Mouse (Mus musculus) frontal cortex, postnatal 36 days (tissue): ENCODE data around the gene Mlh3.

ENCODE experiments used
- DNase-seq, 2 experiments: peaks; one replicate each; pipeline ENCODE4 v3.0.0; 2022; ENCODE audit warnings: low spot score in 2 of 2

Gene Mlh3

DNA sequence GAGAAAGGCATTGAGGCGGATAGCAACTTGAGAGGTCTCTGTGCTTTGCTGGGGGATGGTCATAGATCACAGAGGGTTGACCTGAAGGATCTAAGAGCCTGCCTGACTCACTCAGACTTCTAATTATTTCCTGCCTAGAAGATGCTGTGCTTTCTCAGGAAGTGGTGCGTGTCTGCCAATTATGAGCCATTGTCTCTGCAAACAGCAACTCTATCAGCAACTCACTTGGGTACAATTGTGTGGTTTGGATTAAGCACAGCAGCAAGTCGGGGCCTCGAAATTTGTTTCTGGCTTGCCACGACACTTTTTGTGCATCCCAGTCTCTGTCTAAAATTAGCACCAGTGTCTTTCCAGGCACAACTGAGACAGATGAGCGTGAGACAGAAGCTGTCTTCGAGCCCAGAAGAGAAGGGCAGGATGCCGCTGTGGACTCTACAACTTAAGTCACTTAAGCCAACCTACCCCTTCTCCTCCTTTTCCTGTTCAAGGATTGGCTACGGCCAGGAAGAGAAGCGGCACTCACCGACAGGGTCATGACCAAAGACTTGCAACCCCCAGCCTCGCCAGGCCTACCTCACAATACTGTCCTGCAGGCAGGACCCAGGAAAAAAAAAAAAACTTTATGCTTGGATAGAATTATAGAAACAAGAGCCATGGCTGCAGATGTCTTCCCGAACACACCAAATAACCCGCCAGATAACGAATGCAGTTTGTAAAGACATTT is 42.4 kb downstream of the Mlh3 start:
- peak in 1 of 2 experiments; percentile 14 for DNase-seq

DNA sequence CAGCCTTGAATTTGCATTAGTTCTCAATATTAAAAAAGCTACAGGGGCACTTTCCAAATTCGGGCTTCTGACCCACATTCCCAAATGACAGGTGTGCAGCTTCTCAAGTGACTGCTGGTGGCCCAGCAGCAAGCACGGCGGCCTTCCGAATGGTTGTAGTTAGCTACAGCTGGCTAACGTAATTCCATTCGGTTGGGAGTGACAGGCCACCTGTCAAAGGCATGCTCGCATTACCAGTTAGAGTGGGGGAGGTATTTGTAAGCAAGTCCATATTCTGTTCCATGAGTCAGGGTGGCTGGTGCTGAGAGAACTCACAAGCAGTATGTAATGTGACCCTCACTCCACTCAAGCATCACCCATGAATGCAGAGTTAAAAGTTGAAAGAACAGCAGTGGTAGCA is 43.2 kb downstream of the Mlh3 start:
- no peak for DNase-seq

DNA sequence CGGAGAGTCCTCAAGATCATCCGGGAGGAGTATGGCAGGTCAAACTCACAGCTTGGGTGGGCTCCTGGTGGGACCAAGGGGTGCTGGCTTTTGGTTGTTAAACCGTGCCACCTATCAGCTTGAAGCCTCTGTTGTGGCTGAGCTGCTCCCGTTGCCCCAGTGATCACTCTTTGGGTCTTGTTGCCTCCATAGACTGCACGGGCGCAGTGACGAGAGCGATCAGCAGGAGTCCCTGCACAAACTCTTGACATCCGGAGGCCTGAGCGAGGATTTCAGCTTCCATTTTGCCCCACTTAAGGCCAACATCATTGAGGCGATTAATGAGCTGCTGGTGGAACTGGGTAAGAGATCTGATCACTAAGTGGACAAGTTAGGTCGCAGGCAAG is 50.5 kb downstream of the Mlh3 start:
- no peak for DNase-seq

DNA sequence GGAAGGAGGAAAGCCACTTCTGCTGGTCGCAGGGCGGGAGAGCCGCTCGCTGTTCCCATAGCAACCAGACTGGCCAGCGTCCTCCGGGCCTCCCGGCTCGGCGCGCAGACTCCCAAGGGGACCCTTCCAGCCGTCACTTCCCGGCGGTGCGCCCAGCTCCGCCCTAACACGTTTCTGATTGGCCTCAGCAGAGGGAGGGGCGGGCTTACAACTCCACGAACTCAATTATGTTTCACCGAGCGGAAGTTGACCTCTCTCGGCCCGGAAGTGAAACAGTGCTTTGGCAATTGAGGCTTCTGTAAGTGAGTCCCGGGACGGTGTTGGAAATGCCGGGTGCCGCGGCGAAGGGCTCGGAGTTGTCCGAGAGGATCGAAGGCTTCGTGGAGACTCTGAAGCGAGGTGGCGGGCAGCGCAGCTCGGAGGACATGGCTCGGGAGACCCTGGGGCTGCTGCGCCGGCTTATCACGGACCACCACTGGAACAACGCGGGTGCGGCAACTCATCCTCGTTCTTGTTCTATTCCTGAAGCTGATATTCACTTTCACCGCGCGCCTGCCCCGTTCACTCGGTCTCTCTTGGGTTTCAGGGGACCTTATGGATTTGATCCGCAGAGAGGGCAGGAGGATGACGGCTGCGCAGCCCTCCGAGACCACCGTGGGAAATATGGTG is 51.0 kb downstream of the Mlh3 start, which contains the start of gene Eif2b2:
Gene Eif2b2, plus strand, starts transcription at position 246 of the 669 bp plus-strand sequence.
- DNase-seq = peak; percentile 98 to 99

DNA sequence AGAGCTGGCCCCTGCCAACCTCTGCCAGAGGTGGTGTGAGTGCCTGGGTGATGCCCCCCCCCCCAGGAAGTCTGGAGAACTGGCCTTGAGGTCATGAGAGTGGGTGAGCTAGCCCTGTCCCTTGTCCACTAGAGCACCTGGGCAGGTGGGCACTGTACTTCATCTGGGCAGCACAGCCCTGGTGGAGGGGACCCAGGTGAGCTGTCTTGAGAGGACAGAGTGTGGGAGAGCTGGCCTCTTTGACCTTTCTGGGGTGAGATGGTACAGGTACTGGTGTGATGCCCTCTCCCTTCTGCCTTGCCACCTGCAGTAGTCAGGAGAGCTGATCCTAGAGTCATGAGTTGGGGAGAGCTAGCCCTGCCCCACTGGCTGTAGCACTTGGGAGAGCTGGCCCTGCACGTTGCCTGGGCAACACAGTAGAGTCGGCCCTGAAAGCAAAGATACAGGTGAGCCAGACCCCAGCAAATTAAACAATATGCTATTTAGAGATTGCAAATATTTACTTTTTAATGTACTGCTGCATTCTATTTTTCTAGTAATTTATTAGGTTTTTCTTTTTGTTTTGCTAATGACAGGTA is 52.6 kb downstream of the Mlh3 start:
- no peak for DNase-seq

GRCm38 (mm10) chr12:85215031-85215430 is 55.4 kb downstream of the Mlh3 start:
- no peak for DNase-seq

GRCm38 (mm10) chr12:85208687-85209199 is 61.7 kb downstream of the Mlh3 start:
- no peak for DNase-seq

DNA sequence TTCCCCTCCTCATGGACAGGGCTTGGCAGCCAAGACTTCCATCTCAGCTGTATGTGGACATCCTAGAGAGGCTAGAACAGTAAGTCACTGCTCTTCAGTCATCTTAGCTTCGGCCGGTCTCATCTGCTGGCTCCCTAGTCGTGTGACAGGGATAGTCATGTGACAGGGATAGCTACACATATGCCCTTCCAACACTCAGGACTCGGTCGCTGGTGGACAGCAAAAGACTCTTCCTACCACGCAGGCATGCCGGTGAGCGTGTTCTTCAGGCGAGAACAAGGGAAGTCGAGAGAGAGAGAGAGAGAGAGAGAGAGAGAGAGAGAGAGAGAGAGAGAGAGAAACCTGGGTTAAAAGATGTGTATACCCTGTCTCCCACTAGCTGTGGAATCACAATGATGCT is 65.0 kb downstream of the Mlh3 start:
- DNase-seq = no peak

DNA sequence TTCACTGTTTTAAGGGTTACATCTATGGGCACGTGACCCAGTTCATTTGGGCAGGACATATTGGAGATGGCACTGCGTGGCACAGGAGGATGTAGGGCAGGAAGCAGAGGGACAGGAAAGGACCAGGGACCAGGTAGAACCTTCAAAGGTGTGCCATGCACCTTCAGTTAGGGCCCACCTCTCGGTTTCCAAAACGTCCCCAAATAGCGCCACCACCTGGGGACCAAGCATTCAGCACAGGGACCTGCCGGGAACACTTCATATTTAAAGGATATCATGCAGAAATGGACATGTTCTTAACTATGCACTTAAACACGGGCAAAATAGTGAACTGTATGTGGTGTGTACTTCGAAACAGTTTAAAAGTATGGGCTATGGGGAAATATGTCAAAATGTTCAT is 66.3 kb downstream of the Mlh3 start:
- DNase-seq = no peak

DNA sequence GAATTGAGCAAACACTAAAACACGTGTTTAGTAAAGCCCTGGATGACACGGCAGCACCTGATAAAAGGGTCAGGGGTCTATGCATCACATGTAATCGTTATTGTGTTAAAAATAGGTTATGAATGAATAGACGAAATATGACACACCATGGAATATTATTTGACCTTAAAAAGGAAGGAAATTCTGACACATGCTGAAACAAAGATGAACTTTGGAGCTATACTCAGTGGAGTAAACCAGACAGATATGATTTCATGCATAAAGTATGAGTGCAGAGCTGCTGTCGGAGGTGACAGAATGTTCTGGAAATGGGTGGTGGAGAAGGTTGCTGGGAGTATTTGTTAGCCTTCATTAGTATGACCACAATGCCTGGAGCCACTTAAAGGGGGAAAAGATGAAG is 66.7 kb downstream of the Mlh3 start:
- DNase-seq = no peak

DNA sequence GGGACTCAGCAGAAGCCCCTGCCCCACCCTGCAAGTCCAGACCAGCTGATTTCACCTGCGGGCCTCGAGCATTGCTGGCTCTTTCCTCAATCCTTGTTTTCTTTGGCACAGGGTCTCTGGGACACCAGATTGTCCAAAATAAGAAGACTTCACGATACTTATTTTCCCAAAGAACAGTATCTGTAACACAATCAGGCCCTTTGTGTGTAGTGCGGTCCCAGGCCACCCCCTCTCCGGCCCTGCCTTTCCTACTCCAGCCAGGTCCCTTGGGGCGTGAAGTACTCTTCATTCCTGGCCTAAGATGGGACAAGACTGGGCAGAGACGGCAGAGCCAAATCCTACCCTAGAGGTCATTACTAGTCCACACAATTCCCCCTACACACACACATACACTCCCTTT is 68.2 kb downstream of the Mlh3 start:
- DNase-seq = no peak

GRCm38 (mm10) chr12:85201830-85202147 is 68.6 kb downstream of the Mlh3 start:
- no peak for DNase-seq

- no peak for DNase-seq
These were observed 69.2 kb downstream of the Mlh3 start for GRCm38 (mm10) chr12:85200929-85201829.

- no peak for DNase-seq
These were observed 70.4 kb downstream of the Mlh3 start for GRCm38 (mm10) chr12:85199954-85200353.

- no peak for DNase-seq
These were observed 72.5 kb downstream of the Mlh3 start for GRCm38 (mm10) chr12:85197936-85198335.

- no peak for DNase-seq
These were observed 73.0 kb downstream of the Mlh3 start for GRCm38 (mm10) chr12:85197371-85197770.

- DNase-seq = no peak
These were observed 74.2 kb downstream of the Mlh3 start for GRCm38 (mm10) chr12:85196191-85196590.

DNA sequence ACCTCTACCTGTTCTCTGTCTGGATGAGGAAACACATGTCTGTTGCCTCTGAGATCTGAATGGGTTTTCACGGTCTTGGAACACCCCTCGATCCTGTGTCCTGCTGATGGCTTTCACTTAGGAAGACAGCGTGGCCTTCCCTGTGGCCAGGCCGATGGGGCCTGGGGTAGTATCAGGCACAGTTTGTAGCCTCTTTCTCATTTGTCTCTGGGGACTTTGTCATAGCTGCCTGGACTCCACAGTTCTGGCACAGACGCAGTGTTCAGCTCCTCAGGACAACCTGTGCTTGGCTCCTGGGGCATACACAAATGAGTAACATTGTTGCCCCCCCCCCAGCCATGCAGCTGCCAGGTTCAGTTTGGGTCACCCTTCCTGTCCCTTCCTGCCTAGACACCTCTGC is 75.3 kb downstream of the Mlh3 start:
- DNase-seq = no peak

DNA sequence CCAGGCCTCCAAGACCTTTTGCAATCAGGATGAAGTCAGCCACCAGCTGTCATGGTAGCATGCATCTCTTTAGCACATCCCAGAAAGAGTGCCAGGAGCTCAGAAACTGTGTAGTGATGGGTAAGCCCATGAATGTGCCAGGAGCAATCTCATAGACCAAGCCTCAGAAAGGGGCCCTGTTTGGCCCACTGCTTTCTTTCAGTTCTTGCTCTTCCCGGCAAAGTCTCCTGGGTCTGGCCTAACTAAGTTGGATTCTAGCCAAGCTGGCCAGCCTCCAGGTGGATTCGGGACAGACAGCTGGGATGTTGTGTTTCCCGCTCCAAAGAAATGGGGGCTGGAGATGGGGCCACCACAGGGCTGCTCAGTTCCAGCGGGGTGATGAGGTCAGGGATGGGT is 75.8 kb downstream of the Mlh3 start:
- DNase-seq = peak in 1 of 2 experiments; percentile 35

- no peak for DNase-seq
These were observed 76.3 kb downstream of the Mlh3 start for GRCm38 (mm10) chr12:85193923-85194622.

DNA sequence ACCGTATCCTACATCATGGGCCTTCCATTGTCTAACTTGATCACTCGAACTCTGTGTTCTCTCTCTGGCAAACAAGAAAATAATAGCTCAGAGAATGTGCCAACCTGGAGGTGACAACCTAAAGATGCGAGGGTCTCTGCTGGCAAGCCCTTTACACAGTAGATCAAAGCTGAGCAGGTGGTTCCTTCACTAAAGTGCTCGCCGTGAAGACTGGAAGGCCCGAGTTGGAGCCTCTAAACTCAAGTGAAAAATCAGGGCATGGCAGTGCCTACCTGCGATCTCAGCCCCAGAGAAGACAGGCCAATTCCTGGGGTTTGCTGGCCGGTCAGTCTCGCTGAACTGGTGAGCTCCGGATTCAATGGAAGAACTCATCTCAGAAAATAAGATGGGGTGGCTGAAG is 77.3 kb downstream of the Mlh3 start:
- no peak for DNase-seq
